Mouse (Mus musculus): ENCODE measurements at regions not wholly inside any gene's neighbourhood (a gene's known extent, or its start where the extent isn't known, plus 50 kb on each side); places are given as distances from the start of the nearest gene placed in this dataset.
A peak's percentile ranks its signal among the peaks of the same experiment; 100 is the strongest.

DNA sequence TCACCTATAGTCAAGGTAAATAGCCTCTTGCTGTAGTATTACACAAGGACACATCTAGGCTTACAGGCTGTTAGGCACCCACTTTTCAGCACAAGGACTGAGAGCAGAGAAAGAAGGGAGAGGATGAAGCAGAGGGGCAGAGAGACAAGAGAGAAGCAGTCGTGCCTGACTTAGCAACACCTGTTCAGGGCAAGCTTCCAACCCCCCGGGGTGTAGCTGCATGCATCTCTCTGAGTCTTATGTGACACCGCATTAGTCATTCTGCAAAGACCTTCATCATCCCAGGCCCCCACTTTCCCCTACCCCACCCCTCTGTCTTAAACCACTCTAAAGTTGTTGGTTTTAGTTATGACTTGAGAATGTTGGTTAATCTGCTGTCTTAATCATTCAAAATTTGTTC is 106.6 kb upstream of the Ubash3b start:
- Histone ChIP-seq H3K4me1 (ENCODE audit: control insufficient read depth, insufficient read depth, low read length) (no peaks in the 10 kb centered on the region), H3K27ac (ENCODE audit: insufficient read depth, low read length) (no peak overlapping the region), H3K4me3 (ENCODE audit: insufficient read depth, low read length) (no peak overlapping the region)
- TF ChIP-seq POLR2A (IDR thresholded peaks at IDR 0.05; ENCODE audit: low read depth, low read length) (no peak), CTCF (IDR thresholded peaks at IDR 0.05; ENCODE audit: borderline replicate concordance, insufficient read depth, low read length) (no peak)

DNA sequence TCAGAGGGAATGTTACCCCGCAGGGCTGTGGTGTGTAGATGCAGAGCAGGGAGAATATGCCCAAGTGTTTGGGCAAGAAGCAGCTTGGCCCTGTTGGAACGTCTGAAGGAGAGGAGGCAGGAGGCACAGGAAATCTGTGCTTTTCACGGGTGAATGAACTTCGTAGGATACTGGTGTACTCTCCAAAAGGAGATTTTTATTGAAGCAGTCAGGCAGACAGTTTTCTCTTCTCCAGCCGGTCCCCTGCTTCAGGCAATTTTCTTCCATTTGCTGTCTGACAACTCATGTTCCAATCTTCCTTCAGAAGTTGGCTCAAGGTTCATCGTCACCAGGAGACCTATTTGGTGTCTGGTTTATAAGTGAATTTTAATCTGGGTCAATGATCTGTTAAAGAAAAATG is 103.0 kb upstream of the Ubash3b start:
- Histone ChIP-seq H3K4me1 (ENCODE audit: control insufficient read depth, insufficient read depth, low read length) (no peaks in the 10 kb centered on the region), H3K27ac (ENCODE audit: insufficient read depth, low read length) (no peak overlapping the region), H3K4me3 (ENCODE audit: insufficient read depth, low read length) (no peak overlapping the region)
- no peak for TF ChIP-seq CTCF (IDR thresholded peaks at IDR 0.05; ENCODE audit: borderline replicate concordance, insufficient read depth, low read length)
- TF ChIP-seq POLR2A (IDR thresholded peaks at IDR 0.05; ENCODE audit: low read depth, low read length), result no peak

DNA sequence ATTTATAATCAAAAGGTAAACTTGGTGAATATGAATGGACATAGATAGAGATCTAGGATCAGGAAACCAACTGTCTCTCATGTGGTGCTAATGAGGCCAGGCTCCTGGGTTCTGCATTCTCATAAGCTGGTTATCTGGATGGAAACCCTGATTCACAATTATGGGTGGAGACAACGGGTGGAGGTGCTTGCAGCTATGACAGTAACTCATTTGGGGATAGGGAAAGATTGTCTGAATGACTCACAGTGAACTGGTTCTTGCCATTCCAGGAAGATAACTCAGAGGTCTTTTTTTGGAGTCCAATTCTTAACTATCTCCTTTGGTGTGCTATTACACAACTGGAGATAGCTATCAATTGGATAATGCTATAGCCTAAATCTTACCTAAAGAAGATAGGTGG is 95.7 kb upstream of the Ubash3b start:
- Histone ChIP-seq H3K4me3 (ENCODE audit: insufficient read depth, low read length) (no peak overlapping the region), H3K27ac (ENCODE audit: insufficient read depth, low read length) (peak overlapping the region; percentile 52; the same call in 1 of the 2 replicates), H3K4me1 (ENCODE audit: control insufficient read depth, insufficient read depth, low read length) (peaks cover 3% of the 10 kb centered on the region; the same call in 1 of the 2 replicates)
- TF ChIP-seq POLR2A (IDR thresholded peaks at IDR 0.05; ENCODE audit: low read depth, low read length) (no peak), CTCF (IDR thresholded peaks at IDR 0.05; ENCODE audit: borderline replicate concordance, insufficient read depth, low read length) (no peak)

DNA sequence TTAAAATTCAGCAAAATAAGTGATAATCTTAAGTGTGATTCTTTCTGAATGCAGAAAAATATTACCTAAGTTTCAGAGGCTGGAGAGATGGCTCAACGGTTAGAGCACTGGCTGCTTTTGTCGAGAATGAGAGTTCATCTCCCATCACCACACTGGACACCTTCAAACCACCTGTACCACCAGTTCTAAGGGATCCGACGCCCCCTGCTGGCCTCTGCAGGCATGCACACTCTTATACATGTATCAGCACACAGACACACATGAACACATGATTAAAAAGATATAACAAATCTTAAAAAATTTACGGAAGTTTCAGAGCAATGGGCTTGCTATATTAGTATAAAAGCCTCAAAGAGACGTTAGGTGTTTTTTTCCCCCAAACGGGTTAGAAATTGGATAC is 80.9 kb upstream of the Ubash3b start:
- Histone ChIP-seq H3K27ac (ENCODE audit: insufficient read depth, low read length) (no peak overlapping the region), H3K4me3 (ENCODE audit: insufficient read depth, low read length) (no peak overlapping the region), H3K4me1 (ENCODE audit: control insufficient read depth, insufficient read depth, low read length) (no peaks in the 10 kb centered on the region)
- no peak for TF ChIP-seq CTCF (IDR thresholded peaks at IDR 0.05; ENCODE audit: borderline replicate concordance, insufficient read depth, low read length)
- no peak for TF ChIP-seq POLR2A (IDR thresholded peaks at IDR 0.05; ENCODE audit: low read depth, low read length)

GRCm38 (mm10) chr9:41239097-41239451 is 77.6 kb upstream of the Ubash3b start:
- no peak overlapping the region for H3K4me3 ChIP-seq (ENCODE audit: insufficient read depth, low read length)
- TF ChIP-seq POLR2A (IDR thresholded peaks at IDR 0.05; ENCODE audit: low read depth, low read length), result no peak
- TF ChIP-seq CTCF (IDR thresholded peaks at IDR 0.05; ENCODE audit: borderline replicate concordance, insufficient read depth, low read length), result no peak
- H3K4me1 ChIP-seq (ENCODE audit: control insufficient read depth, insufficient read depth, low read length), result no peaks in the 10 kb centered on the region
- H3K27ac ChIP-seq (ENCODE audit: insufficient read depth, low read length), result peak overlapping the region; percentile 39; the same call in 1 of the 2 replicates

- H3K4me1 ChIP-seq (ENCODE audit: control insufficient read depth, insufficient read depth, low read length), result no peaks in the 10 kb centered on the region
- peak overlapping the region; percentile 39 for H3K27ac ChIP-seq (ENCODE audit: insufficient read depth, low read length)
- no peak overlapping the region for H3K4me3 ChIP-seq (ENCODE audit: insufficient read depth, low read length)
- TF ChIP-seq CTCF (IDR thresholded peaks at IDR 0.05; ENCODE audit: borderline replicate concordance, insufficient read depth, low read length) (no peak), POLR2A (IDR thresholded peaks at IDR 0.05; ENCODE audit: low read depth, low read length) (no peak)
Observed at GRCm38 (mm10) chr9:41238395-41239096, 77.0 kb upstream of the Ubash3b start.

DNA sequence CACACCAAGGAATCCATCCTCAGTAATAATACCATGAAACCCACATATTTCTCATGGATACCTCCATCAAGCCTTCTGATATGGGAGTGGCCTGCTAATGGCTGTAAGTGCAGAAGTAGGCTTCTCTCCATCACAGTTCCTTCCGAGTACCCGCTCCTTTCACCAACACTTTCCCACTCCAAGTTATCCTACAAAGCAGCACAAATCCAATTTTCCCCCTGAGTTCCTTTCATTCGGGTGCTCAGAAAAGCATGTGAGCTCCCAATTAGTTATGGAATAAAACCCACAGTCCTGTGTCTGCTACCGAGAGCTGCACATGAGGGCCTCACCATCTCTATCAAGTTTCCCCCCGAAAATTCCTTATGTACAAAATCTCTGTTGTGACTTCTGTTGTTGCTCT is 75.8 kb upstream of the Ubash3b start:
- H3K27ac ChIP-seq (ENCODE audit: insufficient read depth, low read length), result no peak overlapping the region
- H3K4me1 ChIP-seq (ENCODE audit: control insufficient read depth, insufficient read depth, low read length), result no peaks in the 10 kb centered on the region
- TF ChIP-seq POLR2A (IDR thresholded peaks at IDR 0.05; ENCODE audit: low read depth, low read length) (no peak), CTCF (IDR thresholded peaks at IDR 0.05; ENCODE audit: borderline replicate concordance, insufficient read depth, low read length) (no peak)
- no peak overlapping the region for H3K4me3 ChIP-seq (ENCODE audit: insufficient read depth, low read length)

- no peak overlapping the region for H3K4me3 ChIP-seq (ENCODE audit: insufficient read depth, low read length)
- TF ChIP-seq POLR2A (IDR thresholded peaks at IDR 0.05; ENCODE audit: low read depth, low read length) (no peak), CTCF (IDR thresholded peaks at IDR 0.05; ENCODE audit: borderline replicate concordance, insufficient read depth, low read length) (no peak)
- peaks cover 12% of the 10 kb centered on the region; the same call in 1 of the 2 replicates for H3K4me1 ChIP-seq (ENCODE audit: control insufficient read depth, insufficient read depth, low read length)
- peak overlapping the region; percentile 89 for H3K27ac ChIP-seq (ENCODE audit: insufficient read depth, low read length)
Observed at GRCm38 (mm10) chr9:41229225-41229582, 67.7 kb upstream of the Ubash3b start.

DNA sequence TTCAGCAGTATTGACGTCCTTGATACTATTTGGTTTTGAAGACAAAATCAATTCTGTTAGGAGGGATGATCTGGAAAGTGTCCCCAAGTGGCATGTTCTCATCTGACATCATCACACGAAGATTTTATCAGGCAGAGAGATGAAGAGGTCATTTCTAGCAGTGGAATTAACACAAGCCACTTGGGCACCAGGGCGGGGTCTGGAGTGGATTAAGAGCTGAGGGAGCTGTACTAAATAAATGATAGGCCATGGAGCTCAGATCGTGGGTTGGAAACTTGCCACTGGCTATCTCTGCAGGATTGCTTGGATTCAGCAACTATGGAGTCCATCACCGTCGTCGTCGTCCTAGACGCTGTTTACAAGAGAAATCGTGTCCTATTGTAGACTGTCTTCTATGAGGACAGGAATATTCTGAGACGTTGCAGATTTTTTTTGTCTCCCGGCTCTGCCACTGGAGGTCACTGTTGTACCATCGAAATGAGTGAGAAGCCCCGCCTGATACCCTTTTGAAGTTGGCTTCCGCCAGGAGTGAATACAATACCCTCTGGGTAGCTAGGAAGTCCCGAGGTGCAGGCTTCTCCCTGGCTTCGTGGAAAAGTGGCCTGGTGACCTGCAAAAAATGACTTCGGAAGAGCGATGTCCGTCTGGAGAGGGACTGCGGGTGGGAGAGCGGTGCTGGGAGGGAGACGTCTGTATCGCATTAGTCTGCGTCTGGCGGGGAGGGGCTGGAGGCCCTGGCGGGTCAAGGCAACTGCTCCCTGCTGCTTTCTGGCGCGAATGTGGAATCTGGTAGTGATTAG is 67.1 kb upstream of the Ubash3b start:
- no peak for TF ChIP-seq CTCF (IDR thresholded peaks at IDR 0.05; ENCODE audit: borderline replicate concordance, insufficient read depth, low read length)
- peak; percentile 31; the same call in 1 of the 2 replicates for TF ChIP-seq POLR2A (IDR thresholded peaks at IDR 0.05; ENCODE audit: low read depth, low read length)
- H3K27ac ChIP-seq (ENCODE audit: insufficient read depth, low read length), result peak overlapping the region; percentile 89
- H3K4me1 ChIP-seq (ENCODE audit: control insufficient read depth, insufficient read depth, low read length), result peaks cover 12% of the 10 kb centered on the region; the same call in 1 of the 2 replicates
- no peak overlapping the region for H3K4me3 ChIP-seq (ENCODE audit: insufficient read depth, low read length)

DNA sequence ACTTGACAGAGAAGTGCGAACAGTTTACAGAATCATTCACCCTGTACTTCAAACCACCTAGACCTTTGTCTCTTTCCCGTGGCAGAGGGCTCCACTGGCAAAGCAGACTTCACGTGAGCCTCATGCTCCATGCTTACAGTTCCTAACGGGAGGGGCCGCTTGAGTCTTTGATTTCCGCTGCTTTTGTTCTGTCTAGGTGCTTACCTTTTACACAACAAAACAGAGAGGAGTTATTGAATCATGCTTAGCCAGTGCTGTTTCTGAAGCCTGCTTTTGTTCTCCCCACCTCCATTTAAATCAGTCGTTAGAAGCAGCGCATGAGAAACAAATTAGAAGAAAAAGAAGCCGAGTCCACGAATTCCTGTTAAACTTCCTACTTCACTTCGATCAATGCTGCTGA is 61.9 kb upstream of the Ubash3b start:
- Histone ChIP-seq H3K27ac (ENCODE audit: insufficient read depth, low read length) (no peak overlapping the region), H3K4me3 (ENCODE audit: insufficient read depth, low read length) (no peak overlapping the region), H3K4me1 (ENCODE audit: control insufficient read depth, insufficient read depth, low read length) (peaks cover 5% of the 10 kb centered on the region; the same call in 1 of the 2 replicates)
- no peak for TF ChIP-seq POLR2A (IDR thresholded peaks at IDR 0.05; ENCODE audit: low read depth, low read length)
- no peak for TF ChIP-seq CTCF (IDR thresholded peaks at IDR 0.05; ENCODE audit: borderline replicate concordance, insufficient read depth, low read length)
